9 mouse cellular contexts compared by ENCODE assay signal in genomic region chr6:129088161-129088560, GRCm38 (mm10). TPM values are rescaled to one million over a fixed set of nuclear protein-coding genes. Genes with fewer than 3 reads are reported as not detected.
A peak's percentile ranks its signal among the peaks of the same experiment; 100 is the strongest.
DNase-seq lines count a peak whose midpoint lies in the region; ATAC-seq and TF ChIP-seq lines count a peak whose summit lies in the region.
"Had no signal": no experiment of that assay in that cellular context is flagged by ENCODE, and none has a peak within 500 bp of the region (broad histone marks: within the 10 kb centered on the region; RNA-seq: fewer than 3 reads in every experiment).

No protein-coding gene starts in this region.

- H3K27ac ChIP-seq in heart, embryonic 12.5 days (ENCODE audit: poor library complexity, severe bottlenecking), result no peak overlapping the region
- no peak overlapping the region for H3K27ac ChIP-seq in liver, embryonic 14.5 days
- no peak overlapping the region for H3K27ac ChIP-seq in hindbrain, embryonic 12.5 days
- H3K27ac ChIP-seq: limb, embryonic 12.5 days had no signal

- intact Hi-C loops in heart, postnatal 36 days (cut with DNase I), result loop anchor here (2.0 kb wide), 1 partner anchor 169 kb away; no protein-coding TSS in a partner anchor

- no peak overlapping the region for H3K9ac ChIP-seq in heart, embryonic 12.5 days
- H3K9ac ChIP-seq in liver, embryonic 14.5 days (replicated peaks), result no peak overlapping the region
- no peak overlapping the region for H3K9ac ChIP-seq in hindbrain, embryonic 12.5 days
- H3K9ac ChIP-seq: limb, embryonic 12.5 days had no signal

- 72% methylated on average over 1 of the region's 1 CpGs for WGBS in heart, embryonic 12.5 days
- WGBS in liver, embryonic 14.5 days (ENCODE audit: insufficient replicate concordance), result 69% methylated on average over 1 of the region's 1 CpGs
- WGBS in hindbrain, embryonic 12.5 days, result 94% methylated on average over 1 of the region's 1 CpGs

- no peak for TF ChIP-seq EP300 in liver, embryonic 14.5 days (IDR thresholded peaks at IDR 0.05; ENCODE audit: low read depth)

- no peaks in the 10 kb centered on the region for H3K27me3 ChIP-seq in heart, embryonic 12.5 days (replicated peaks)
- H3K27me3 ChIP-seq in liver, embryonic 14.5 days (ENCODE audit: control insufficient read depth, insufficient read depth, low read length), result no peaks in the 10 kb centered on the region
- H3K27me3 ChIP-seq in hindbrain, embryonic 12.5 days, result no peaks in the 10 kb centered on the region
- H3K27me3 ChIP-seq: limb, embryonic 12.5 days had no signal

- TF ChIP-seq CTCF in liver, embryonic 14.5 days (IDR thresholded peaks at IDR 0.05; ENCODE audit: low read depth), result peak; percentile 16; the same call in 1 of the 2 replicates

- peaks cover 19% of the 10 kb centered on the region for H3K9me3 ChIP-seq in heart, embryonic 12.5 days (replicated peaks)
- no peaks in the 10 kb centered on the region for H3K9me3 ChIP-seq in liver, embryonic 14.5 days (ENCODE audit: control insufficient read depth, low read length)
- no peaks in the 10 kb centered on the region for H3K9me3 ChIP-seq in hindbrain, embryonic 12.5 days (replicated peaks)

- no peak for ATAC-seq in heart, embryonic 12.5 days (ENCODE audit: insufficient number of reproducible peaks, low FRiP score)
- no peak for ATAC-seq in liver, embryonic 14.5 days (ENCODE audit: insufficient read depth)
- no peak for ATAC-seq in hindbrain, embryonic 12.5 days (ENCODE audit: low FRiP score)
- no peak for ATAC-seq in megakaryocyte, adult 5-6 weeks (ENCODE audit: poor library complexity, severe bottlenecking)

- no peak overlapping the region for H3K4me3 ChIP-seq in heart, embryonic 12.5 days
- no peak overlapping the region for H3K4me3 ChIP-seq in liver, embryonic 14.5 days (ENCODE audit: insufficient read depth in 1 of 2, low read depth in 2 of 2, low read length in 2 of 2)
- no peak overlapping the region for H3K4me3 ChIP-seq in hindbrain, embryonic 12.5 days
- H3K4me3 ChIP-seq: limb, embryonic 12.5 days had no signal

- H3K4me2 ChIP-seq in heart, embryonic 12.5 days, result no peak overlapping the region
- H3K4me2 ChIP-seq in liver, embryonic 14.5 days (ENCODE audit: low read depth), result no peak overlapping the region
- H3K4me2 ChIP-seq in hindbrain, embryonic 12.5 days (replicated peaks), result no peak overlapping the region
- H3K4me2 ChIP-seq: limb, embryonic 12.5 days had no signal

- DNase-seq in heart, postnatal 36 days, result peak; percentile 38 to 39
- DNase-seq in urinary bladder, postnatal 14 days (ENCODE audit: low spot score), result peak; percentile 43
- no peak for DNase-seq in urinary bladder, adult 18-20 months (ENCODE audit: low spot score in 2 of 2)
- no peak for DNase-seq in liver, embryonic 14.5 days (ENCODE audit: low read depth in 3 of 3, low spot score in 3 of 3)
- no peak for DNase-seq in spleen, adult 18-20 months

- H3K4me1 ChIP-seq in heart, embryonic 12.5 days (replicated peaks), result no peaks in the 10 kb centered on the region
- H3K4me1 ChIP-seq in liver, embryonic 14.5 days (replicated peaks; ENCODE audit: control insufficient read depth in 2 of 2, insufficient read depth in 2 of 2, low read length in 1 of 2), result no peaks in the 10 kb centered on the region
- H3K4me1 ChIP-seq in hindbrain, embryonic 12.5 days, result no peaks in the 10 kb centered on the region
- H3K4me1 ChIP-seq: limb, embryonic 12.5 days had no signal

- no peaks in the 10 kb centered on the region for H3K36me3 ChIP-seq in heart, embryonic 12.5 days
- H3K36me3 ChIP-seq in liver, embryonic 14.5 days (replicated peaks; ENCODE audit: control insufficient read depth, insufficient read depth, low read depth), result no peaks in the 10 kb centered on the region
- H3K36me3 ChIP-seq in hindbrain, embryonic 12.5 days, result no peaks in the 10 kb centered on the region
- H3K36me3 ChIP-seq: limb, embryonic 12.5 days had no signal

RNA-seq across cellular contexts. Expression of gene Clec2e, which starts 12.6 kb away (rescaled TPM):
- not detected for total RNA-seq in heart, postnatal 36 days (2021)
- polyA plus RNA-seq in heart, embryonic 12.5 days (2016; fragmentation: Nextera tagmentation; extraction: Ambion mirVana), result not detected in 2 replicates
- polyA plus RNA-seq in liver, embryonic 14.5 days (2012; rRNA removed), result not detected in 2 replicates
- polyA plus RNA-seq in liver, embryonic 14.5 days (2014; fragmentation: Nextera tagmentation; extraction: Ambion mirVana), result not detected in 2 replicates
- not detected in 2 replicates for polyA plus RNA-seq in hindbrain, embryonic 12.5 days (2016; fragmentation: Nextera tagmentation; extraction: Ambion mirVana)
- not detected in 2 replicates for total RNA-seq in megakaryocyte, adult 5-6 weeks (2015)
- total RNA-seq in megakaryocyte, adult 5-6 weeks (2017), result 0.29 TPM in 1 of 2 replicates, not detected in the other
- polyA plus RNA-seq: limb, embryonic 12.5 days had no signal

RNA-seq across cellular contexts. Expression of gene Klrb1f, which starts 42.5 kb away (rescaled TPM):
- not detected for total RNA-seq in heart, postnatal 36 days (2021)
- not detected in 2 replicates for polyA plus RNA-seq in heart, embryonic 12.5 days (2016; fragmentation: Nextera tagmentation; extraction: Ambion mirVana)
- 0.16 and 0.23 TPM in 2 replicates for polyA plus RNA-seq in liver, embryonic 14.5 days (2012; rRNA removed)
- 0.15 and 0.72 TPM in 2 replicates for polyA plus RNA-seq in liver, embryonic 14.5 days (2014; fragmentation: Nextera tagmentation; extraction: Ambion mirVana)
- 0.18 and 0.45 TPM in 2 replicates for polyA plus RNA-seq in hindbrain, embryonic 12.5 days (2016; fragmentation: Nextera tagmentation; extraction: Ambion mirVana)
- 104 and 108 TPM in 2 replicates for total RNA-seq in megakaryocyte, adult 5-6 weeks (2015)
- 132 and 137 TPM in 2 replicates for total RNA-seq in megakaryocyte, adult 5-6 weeks (2017)

Comparison
In these comparisons a context has a peak if more than half of its experiments do, and no peak if none do; other contexts are left out.
1. DNase-seq: peak in heart, postnatal 36 days (2 of 2) and urinary bladder, postnatal 14 days (single experiment); none in urinary bladder, adult 18-20 months (0 of 2), liver, embryonic 14.5 days (0 of 3) and spleen, adult 18-20 months (0 of 2).